Mouse (Mus musculus): ENCODE measurements around the gene Plekhm3.

DNA sequence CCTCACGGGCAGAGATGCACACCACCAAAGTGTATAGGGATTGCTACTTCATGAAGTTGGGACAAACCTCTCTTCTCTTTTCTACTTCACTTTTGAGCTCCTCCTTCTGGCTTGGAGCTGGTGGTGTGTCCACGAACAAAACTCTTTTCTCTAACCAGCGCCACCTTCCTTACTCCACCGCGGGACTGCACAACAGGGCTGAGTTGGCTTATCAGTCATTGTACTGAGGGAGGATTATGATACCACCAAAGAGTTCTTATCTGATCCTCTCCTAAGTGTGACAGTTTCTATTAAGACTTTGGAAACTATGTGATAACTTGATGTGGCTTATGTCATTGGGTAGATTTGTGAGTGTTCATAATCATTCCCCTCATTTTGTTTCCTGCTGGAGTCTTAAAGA, 129.2 kb downstream of the Plekhm3 start:
- TF ChIP-seq CEBPB (IDR thresholded peaks at IDR 0.05; ENCODE audit: low read depth) (no peak), CTCF (IDR thresholded peaks at IDR 0.05; ENCODE audit: control insufficient read depth, insufficient read depth, insufficient read length) (no peak), MAX (IDR thresholded peaks at IDR 0.05) (no peak), USF1 (IDR thresholded peaks at IDR 0.05; ENCODE audit: low read depth) (no peak), MYOG (IDR thresholded peaks at IDR 0.05; ENCODE audit: control insufficient read depth, extremely low read depth, insufficient read length) (no peak), MYOD1 (IDR thresholded peaks at IDR 0.05; ENCODE audit: control insufficient read depth, insufficient read length, low read depth) (no peak)

All from C2C12 (cell line).